Mouse (Mus musculus): ENCODE data around the gene Bag3.
"Not testable (repeated sequence)": the region's sequence is repeated elsewhere in the genome, so short reads cannot be mapped to it uniquely, and the experiment has no call there.

Gene Bag3

GRCm38 (mm10) chr7:128567561-128568244 is 44.3 kb downstream of the Bag3 start:
- no peak for DNase-seq (ENCODE audit: low spot score in 2 of 2)

- DNase-seq (ENCODE audit: low spot score in 2 of 2), result not testable (repeated sequence)
Measured at GRCm38 (mm10) chr7:128569429-128569828, 46.0 kb downstream of the Bag3 start.

GRCm38 (mm10) chr7:128569987-128570656 is 46.7 kb downstream of the Bag3 start:
- no peak for DNase-seq (ENCODE audit: low spot score in 2 of 2)

- not testable (repeated sequence) for DNase-seq (ENCODE audit: low spot score in 2 of 2)
Measured at GRCm38 (mm10) chr7:128570657-128571056, 47.2 kb downstream of the Bag3 start.

- DNase-seq (ENCODE audit: low spot score in 2 of 2), result peak in 1 of 2 experiments; percentile 40
Measured at GRCm38 (mm10) chr7:128572030-128572429, 48.6 kb downstream of the Bag3 start.

- DNase-seq (ENCODE audit: low spot score in 2 of 2), result no peak
Measured at GRCm38 (mm10) chr7:128575211-128575610, 51.8 kb downstream of the Bag3 start.

- no peak for DNase-seq (ENCODE audit: low spot score in 2 of 2)
Measured at GRCm38 (mm10) chr7:128575794-128576193, 52.4 kb downstream of the Bag3 start.

- DNase-seq (ENCODE audit: low spot score in 2 of 2), result no peak
Measured at GRCm38 (mm10) chr7:128577607-128578006, 54.2 kb downstream of the Bag3 start.

GRCm38 (mm10) chr7:128578199-128578945 is 55.0 kb downstream of the Bag3 start:
- DNase-seq (ENCODE audit: low spot score in 2 of 2), result no peak

- no peak for DNase-seq (ENCODE audit: low spot score in 2 of 2)
Measured at GRCm38 (mm10) chr7:128579381-128579780, 56.0 kb downstream of the Bag3 start.

- DNase-seq (ENCODE audit: low spot score in 2 of 2), result no peak
Measured at GRCm38 (mm10) chr7:128580318-128580717, 56.9 kb downstream of the Bag3 start.

GRCm38 (mm10) chr7:128581864-128582484 is 58.6 kb downstream of the Bag3 start:
- DNase-seq (ENCODE audit: low spot score in 2 of 2), result peak in 1 of 2 experiments; percentile 46

- DNase-seq (ENCODE audit: low spot score in 2 of 2), result peak; percentile 65 to 78
Measured at GRCm38 (mm10) chr7:128583213-128583948, 60.0 kb downstream of the Bag3 start.

- no peak for DNase-seq (ENCODE audit: low spot score in 2 of 2)
Measured at GRCm38 (mm10) chr7:128587334-128587933, 64.0 kb downstream of the Bag3 start.

GRCm38 (mm10) chr7:128591345-128592084 is 68.1 kb downstream of the Bag3 start:
- DNase-seq (ENCODE audit: low spot score in 2 of 2), result peak in 1 of 2 experiments; percentile 44

- peak; percentile 63 to 65 for DNase-seq (ENCODE audit: low spot score in 2 of 2)
Measured at GRCm38 (mm10) chr7:128592118-128592935, 68.9 kb downstream of the Bag3 start.

GRCm38 (mm10) chr7:128592936-128593241 is 69.5 kb downstream of the Bag3 start:
- DNase-seq (ENCODE audit: low spot score in 2 of 2), result no peak

GRCm38 (mm10) chr7:128596274-128596673 is 72.9 kb downstream of the Bag3 start:
- no peak for DNase-seq (ENCODE audit: low spot score in 2 of 2)
